Mouse (Mus musculus) neural tube, embryonic 11.5 days (tissue): ENCODE measurements around the gene Hint3. TPM values are rescaled to one million over a fixed set of nuclear protein-coding genes. Genes with fewer than 3 reads are reported as not detected.

Source experiments
- polyA plus RNA-seq: library from polyadenylated mRNA; unstranded; fragments of >200 nt; fragmentation: Nextera tagmentation; extraction: Ambion mirVana; gene quantifications from 2 replicates; pipeline ENCODE4 v1.2.1, GENCODE M21; 2014

Hint3 gene
- polyA plus RNA-seq, 1 experiment from 2014 or later, result 17.8 TPM

Other genes with a start within 250 kb of the Hint3 start
- 27.6 and 27.7 TPM in 2 replicates for gene Trmt11, start 28.9 kb downstream of the Hint3 start, polyA plus RNA-seq
- gene Ncoa7, start 173.7 kb upstream of the Hint3 start, polyA plus RNA-seq, result 7.4 and 7.9 TPM in 2 replicates
- gene Hey2, start 213.2 kb upstream of the Hint3 start, polyA plus RNA-seq, result 4.6 and 5.0 TPM in 2 replicates